Mouse (Mus musculus): ENCODE data around the gene B230217C12Rik. TPM values are rescaled to one million over a fixed set of nuclear protein-coding genes. Genes with fewer than 3 reads are reported as not detected.

Gene B230217C12Rik
- polyA plus RNA-seq (2014; fragmentation: Nextera tagmentation; extraction: Ambion mirVana): 8.1 and 9.5 TPM in 2 replicates

- Histone ChIP-seq H3K9me3 (ENCODE audit: control insufficient read depth, low read length) (no peaks in the 10 kb centered on the region), H3K4me2 (ENCODE audit: low read length) (peak within 1 kb of the TSS; percentile 61), H3K9ac (ENCODE audit: low read length) (peak within 1 kb of the TSS; percentile 55), H3K27ac (ENCODE audit: low read depth) (peak within 1 kb of the TSS; percentile 84), H3K27me3 (replicated peaks; ENCODE audit: control insufficient read depth, insufficient read depth, low read length) (no peaks in the 10 kb centered on the region), H3K4me1 (replicated peaks; ENCODE audit: control insufficient read depth, insufficient read depth, low read length) (0 out of 2 replicates have a peak, but pooled peaks cover 11% of the 10 kb centered on the region), H3K4me3 (ENCODE audit: low read depth, low read length) (peak within 1 kb of the TSS; percentile 56), H3K36me3 (ENCODE audit: control insufficient read depth, insufficient read depth, low read length) (peaks cover 27% of the 10 kb centered on the region)
- DNase-seq (ENCODE audit: low spot score): peak; percentile 61
- WGBS: 0% methylated on average over 6 of the region's 6 CpGs
- ATAC-seq (replicated peaks; ENCODE audit: low FRiP score, low TSS enrichment, low read depth): peak; percentile 47; the same call in 1 of the 2 replicates
These were observed at the start of gene B230217C12Rik for GRCm38 (mm10) chr11:97840539-97840954. B230217C12Rik (plus strand) TSS chr11:97840780.

- Histone ChIP-seq H3K27ac (ENCODE audit: low read depth) (no peak overlapping the region), H3K9ac (ENCODE audit: low read length) (no peak overlapping the region), H3K36me3 (ENCODE audit: control insufficient read depth, insufficient read depth, low read length) (no peaks in the 10 kb centered on the region), H3K27me3 (replicated peaks; ENCODE audit: control insufficient read depth, insufficient read depth, low read length) (no peaks in the 10 kb centered on the region), H3K9me3 (ENCODE audit: control insufficient read depth, low read length) (0 out of 2 replicates have a peak, but pooled peaks cover 3% of the 10 kb centered on the region), H3K4me1 (replicated peaks; ENCODE audit: control insufficient read depth, insufficient read depth, low read length) (no peaks in the 10 kb centered on the region), H3K4me2 (ENCODE audit: low read length) (no peak overlapping the region), H3K4me3 (ENCODE audit: low read depth, low read length) (no peak overlapping the region)
- ATAC-seq (replicated peaks; ENCODE audit: low FRiP score, low TSS enrichment, low read depth): no peak
- WGBS: 6% methylated on average over 2 of the region's 2 CpGs
- DNase-seq (ENCODE audit: low spot score): no peak
These were observed 47.4 kb upstream of the B230217C12Rik start for GRCm38 (mm10) chr11:97793165-97793564.

GRCm38 (mm10) chr11:97796910-97797309 lies 43.7 kb upstream of the B230217C12Rik start:
- Histone ChIP-seq H3K4me3 (ENCODE audit: low read depth, low read length) (no peak overlapping the region), H3K9me3 (ENCODE audit: control insufficient read depth, low read length) (0 out of 2 replicates have a peak, but pooled peaks cover 3% of the 10 kb centered on the region), H3K4me2 (ENCODE audit: low read length) (no peak overlapping the region), H3K27ac (ENCODE audit: low read depth) (no peak overlapping the region), H3K4me1 (replicated peaks; ENCODE audit: control insufficient read depth, insufficient read depth, low read length) (peaks cover 10% of the 10 kb centered on the region), H3K9ac (ENCODE audit: low read length) (no peak overlapping the region), H3K27me3 (replicated peaks; ENCODE audit: control insufficient read depth, insufficient read depth, low read length) (no peaks in the 10 kb centered on the region), H3K36me3 (ENCODE audit: control insufficient read depth, insufficient read depth, low read length) (no peaks in the 10 kb centered on the region)
- DNase-seq (ENCODE audit: low spot score) (peak; percentile 81), ATAC-seq (replicated peaks; ENCODE audit: low FRiP score, low TSS enrichment, low read depth) (no peak)
- 5% methylated on average over 6 of the region's 6 CpGs for WGBS

GRCm38 (mm10) chr11:97797369-97798082 lies 43.1 kb upstream of the B230217C12Rik start:
- 52% methylated on average over 15 of the region's 15 CpGs for WGBS
- Histone ChIP-seq H3K4me3 (ENCODE audit: low read depth, low read length) (no peak overlapping the region), H3K27ac (ENCODE audit: low read depth) (no peak overlapping the region), H3K9ac (ENCODE audit: low read length) (no peak overlapping the region), H3K4me2 (ENCODE audit: low read length) (no peak overlapping the region), H3K36me3 (ENCODE audit: control insufficient read depth, insufficient read depth, low read length) (no peaks in the 10 kb centered on the region), H3K4me1 (replicated peaks; ENCODE audit: control insufficient read depth, insufficient read depth, low read length) (peaks cover 16% of the 10 kb centered on the region), H3K9me3 (ENCODE audit: control insufficient read depth, low read length) (0 out of 2 replicates have a peak, but pooled peaks cover 3% of the 10 kb centered on the region), H3K27me3 (replicated peaks; ENCODE audit: control insufficient read depth, insufficient read depth, low read length) (no peaks in the 10 kb centered on the region)
- ATAC-seq (replicated peaks; ENCODE audit: low FRiP score, low TSS enrichment, low read depth): no peak
- no peak for DNase-seq (ENCODE audit: low spot score)

GRCm38 (mm10) chr11:97798083-97798435 lies 42.5 kb upstream of the B230217C12Rik start:
- 0 out of 2 replicates have a peak, but pooled peaks cover 3% of the 10 kb centered on the region for H3K9me3 ChIP-seq (ENCODE audit: control insufficient read depth, low read length)
- ATAC-seq (replicated peaks; ENCODE audit: low FRiP score, low TSS enrichment, low read depth) (no peak), DNase-seq (ENCODE audit: low spot score) (no peak)
- 39% methylated on average over 8 of the region's 8 CpGs for WGBS
- H3K27ac ChIP-seq (ENCODE audit: low read depth): no peak overlapping the region
- H3K4me3 ChIP-seq (ENCODE audit: low read depth, low read length): 0 out of 2 replicates have a peak overlapping the region, but pooled peaks have one; percentile 2
- no peak overlapping the region for H3K9ac ChIP-seq (ENCODE audit: low read length)
- peak overlapping the region; percentile 89; the same call in 1 of the 2 replicates for H3K4me2 ChIP-seq (ENCODE audit: low read length)
- H3K36me3 ChIP-seq (ENCODE audit: control insufficient read depth, insufficient read depth, low read length): no peaks in the 10 kb centered on the region
- no peaks in the 10 kb centered on the region for H3K27me3 ChIP-seq (replicated peaks; ENCODE audit: control insufficient read depth, insufficient read depth, low read length)
- peaks cover 20% of the 10 kb centered on the region for H3K4me1 ChIP-seq (replicated peaks; ENCODE audit: control insufficient read depth, insufficient read depth, low read length)

- under 1% methylated on average over 11 of the region's 11 CpGs for WGBS
- DNase-seq (ENCODE audit: low spot score) (peak; percentile 99), ATAC-seq (replicated peaks; ENCODE audit: low FRiP score, low TSS enrichment, low read depth) (peak; percentile 60)
- Histone ChIP-seq H3K9me3 (ENCODE audit: control insufficient read depth, low read length) (no peaks in the 10 kb centered on the region), H3K4me2 (ENCODE audit: low read length) (peak within 1 kb of the TSS; percentile 89), H3K4me1 (replicated peaks; ENCODE audit: control insufficient read depth, insufficient read depth, low read length) (peaks cover 26% of the 10 kb centered on the region), H3K36me3 (ENCODE audit: control insufficient read depth, insufficient read depth, low read length) (no peaks in the 10 kb centered on the region), H3K4me3 (ENCODE audit: low read depth, low read length) (peak within 1 kb of the TSS; percentile 99), H3K9ac (ENCODE audit: low read length) (peak within 1 kb of the TSS; percentile 87), H3K27ac (ENCODE audit: low read depth) (peak within 1 kb of the TSS; percentile 96), H3K27me3 (replicated peaks; ENCODE audit: control insufficient read depth, insufficient read depth, low read length) (no peaks in the 10 kb centered on the region)
These were observed 41.8 kb upstream of the B230217C12Rik start, which contains the start of gene Lasp1 for GRCm38 (mm10) chr11:97798782-97799145. Lasp1 (plus strand) TSS chr11:97799000.

GRCm38 (mm10) chr11:97799146-97799993 lies 41.2 kb upstream of the B230217C12Rik start:
- Histone ChIP-seq H3K9me3 (ENCODE audit: control insufficient read depth, low read length) (no peaks in the 10 kb centered on the region), H3K27ac (ENCODE audit: low read depth) (peak overlapping the region; percentile 96), H3K9ac (ENCODE audit: low read length) (peak overlapping the region; percentile 87), H3K4me1 (replicated peaks; ENCODE audit: control insufficient read depth, insufficient read depth, low read length) (peaks cover 32% of the 10 kb centered on the region), H3K4me2 (ENCODE audit: low read length) (peak overlapping the region; percentile 89), H3K36me3 (ENCODE audit: control insufficient read depth, insufficient read depth, low read length) (no peaks in the 10 kb centered on the region), H3K4me3 (ENCODE audit: low read depth, low read length) (peak overlapping the region; percentile 99), H3K27me3 (replicated peaks; ENCODE audit: control insufficient read depth, insufficient read depth, low read length) (no peaks in the 10 kb centered on the region)
- 1% methylated on average over 57 of the region's 71 CpGs for WGBS
- peak; percentile 92 for DNase-seq (ENCODE audit: low spot score)
- ATAC-seq (replicated peaks; ENCODE audit: low FRiP score, low TSS enrichment, low read depth): peak; percentile 70

- Histone ChIP-seq H3K27me3 (replicated peaks; ENCODE audit: control insufficient read depth, insufficient read depth, low read length) (no peaks in the 10 kb centered on the region), H3K9ac (ENCODE audit: low read length) (peak overlapping the region; percentile 87), H3K9me3 (ENCODE audit: control insufficient read depth, low read length) (no peaks in the 10 kb centered on the region), H3K27ac (ENCODE audit: low read depth) (peak overlapping the region; percentile 96), H3K4me3 (ENCODE audit: low read depth, low read length) (peak overlapping the region; percentile 99), H3K4me2 (ENCODE audit: low read length) (peak overlapping the region; percentile 89), H3K36me3 (ENCODE audit: control insufficient read depth, insufficient read depth, low read length) (no peaks in the 10 kb centered on the region), H3K4me1 (replicated peaks; ENCODE audit: control insufficient read depth, insufficient read depth, low read length) (peaks cover 40% of the 10 kb centered on the region)
- under 1% methylated on average over 29 of the region's 43 CpGs for WGBS
- ATAC-seq (replicated peaks; ENCODE audit: low FRiP score, low TSS enrichment, low read depth) (peak; percentile 54), DNase-seq (ENCODE audit: low spot score) (peak; percentile 90)
These were observed 40.4 kb upstream of the B230217C12Rik start for GRCm38 (mm10) chr11:97799994-97800690.
